Mouse (Mus musculus) G1E (cell line): Measurements from ENCODE around the gene Zfp612. TPM values are rescaled to one million over a fixed set of nuclear protein-coding genes. Genes with fewer than 3 reads are reported as not detected.

ENCODE experiments used
- ATAC-seq: 2 replicates; pipeline ENCODE4 v1.8.0; 2016; ENCODE audit warnings: mild to moderate bottlenecking; ENCODE audit not compliant: insufficient number of reproducible peaks, poor library complexity, low FRiP score, severe bottlenecking; ENCODE audit errors: extremely low read depth
- DNase-seq: peaks from one replicate; pipeline ENCODE4 v3.0.0; 2012; ENCODE audit warnings: low spot score
- H3K27me3 ChIP-seq: 2 replicates; pipeline ENCODE4 v1.6.1; 2012; ENCODE audit warnings: mild to moderate bottlenecking, low read length, inconsistent platforms; ENCODE audit not compliant: insufficient read depth
- H3K36me3 ChIP-seq: replicated peaks from 2 replicates; pipeline ENCODE3; 2012; ENCODE audit warnings: mild to moderate bottlenecking, inconsistent platforms
- H3K4me1 ChIP-seq: 2 replicates; pipeline ENCODE4 v1.6.1; 2012; ENCODE audit warnings: low read depth, low read length, inconsistent platforms, mixed read lengths; ENCODE audit not compliant: insufficient read depth
- H3K4me3 ChIP-seq: 2 replicates; pipeline ENCODE4 v1.5.1; 2012; ENCODE audit warnings: low read depth, mild to moderate bottlenecking, inconsistent platforms, low read length, moderate library complexity, mixed read lengths
- H3K9me3 ChIP-seq: replicated peaks from 2 replicates; pipeline ENCODE4 v1.6.1; 2012; ENCODE audit warnings: inconsistent platforms
- CTCF ChIP-seq: IDR thresholded peaks from 2 replicates; pipeline ENCODE4 v1.5.1; 2012; ENCODE audit warnings: low read depth, low read length, inconsistent platforms, mixed read lengths
- GATA1 ChIP-seq: IDR thresholded peaks from 2 replicates; pipeline ENCODE4 v1.6.1; 2012; ENCODE audit warnings: borderline replicate concordance, low read length, inconsistent platforms, mixed read lengths
- GATA2 ChIP-seq: IDR thresholded peaks from 2 replicates; pipeline ENCODE4 v1.6.1; 2012; ENCODE audit warnings: low read depth, low read length, inconsistent platforms, borderline replicate concordance
- POLR2AphosphoS5 ChIP-seq: IDR thresholded peaks from 2 replicates; pipeline ENCODE4 v1.6.1; 2012; ENCODE audit warnings: low read depth, low read length, inconsistent platforms; ENCODE audit not compliant: insufficient replicate concordance
- TAL1 ChIP-seq: conservative IDR thresholded peaks from 2 replicates; pipeline ENCODE4 v1.6.1; 2012; ENCODE audit warnings: low read depth, low read length, inconsistent platforms, mixed read lengths
- polyA plus RNA-seq: library from polyadenylated mRNA; stranded (reverse); fragments of >175 nt; gene quantifications from 2 replicates; pipeline ENCODE4 v1.2.3, GENCODE M21; 2012
- total RNA-seq, 2 experiments: library from RNA; stranded (forward) in 1 of 2; stranded (reverse) in 1 of 2; fragments of 200-1000 nt in 1 of 2; fragments of >200 nt in 1 of 2; fragmentation: Nextera tagmentation in 1 of 2; gene quantifications; 2 replicates each; pipeline ENCODE4 v1.2.3; 2014 to 2017

Gene Zfp612
- total and polyA plus RNA-seq, 3 experiments: 0.44 TPM; not detected in 2

GRCm38 (mm10) chr8:110071600-110071999 lies 7.9 kb upstream of the Zfp612 start:
- H3K36me3 ChIP-seq: no peaks in the 10 kb centered on the region
- no peaks in the 10 kb centered on the region for H3K4me1 ChIP-seq
- H3K27me3 ChIP-seq: no peaks in the 10 kb centered on the region
- no peak overlapping the region for H3K4me3 ChIP-seq
- DNase-seq: no peak
- TF ChIP-seq GATA1: no peak
- TF ChIP-seq GATA2: no peak
- TF ChIP-seq TAL1: no peak
- TF ChIP-seq POLR2AphosphoS5: no peak
- TF ChIP-seq CTCF: no peak; the same call in 1 of the 2 replicates
- peaks cover 15% of the 10 kb centered on the region for H3K9me3 ChIP-seq
- no peak for ATAC-seq

- Histone ChIP-seq H3K4me3 (no peak overlapping the region), H3K4me1 (no peaks in the 10 kb centered on the region), H3K27me3 (no peaks in the 10 kb centered on the region), H3K36me3 (no peaks in the 10 kb centered on the region), H3K9me3 (peaks cover 15% of the 10 kb centered on the region)
- TF ChIP-seq TAL1: no peak
- ATAC-seq (no peak), DNase-seq (no peak)
Observed at GRCm38 (mm10) chr8:110074496-110074895, 5.0 kb upstream of the Zfp612 start.

GRCm38 (mm10) chr8:110082416-110083105 lies 3.0 kb downstream of the Zfp612 start:
- H3K36me3 ChIP-seq: no peaks in the 10 kb centered on the region
- ATAC-seq (no peak), DNase-seq (no peak)
- H3K27me3 ChIP-seq: no peaks in the 10 kb centered on the region; the same call in 1 of the 2 replicates
- no peak overlapping the region for H3K4me3 ChIP-seq
- TF ChIP-seq GATA2 (no peak), GATA1 (no peak)
- peaks cover 47% of the 10 kb centered on the region for H3K9me3 ChIP-seq
- no peaks in the 10 kb centered on the region for H3K4me1 ChIP-seq

- H3K27me3 ChIP-seq: no peaks in the 10 kb centered on the region
- H3K4me1 ChIP-seq: no peaks in the 10 kb centered on the region
- H3K9me3 ChIP-seq: peaks cover 41% of the 10 kb centered on the region
- H3K4me3 ChIP-seq: no peak overlapping the region
- no peak for TF ChIP-seq GATA1
- TF ChIP-seq GATA2: no peak
- no peak for TF ChIP-seq CTCF
- TF ChIP-seq POLR2AphosphoS5: no peak
- TF ChIP-seq TAL1: no peak
- no peaks in the 10 kb centered on the region for H3K36me3 ChIP-seq
- no peak for ATAC-seq
- DNase-seq: no peak
Observed at GRCm38 (mm10) chr8:110091869-110092268, 12.3 kb downstream of the Zfp612 start.

GRCm38 (mm10) chr8:110100907-110101306 lies 21.4 kb downstream of the Zfp612 start, which contains the start of gene Gm21964:
Gene Gm21964, plus strand, starts transcription at chr8:110101207.
- DNase-seq: no peak
- Histone ChIP-seq H3K4me1 (no peaks in the 10 kb centered on the region), H3K4me3 (no peak within 1 kb of the TSS), H3K9me3 (peaks cover 68% of the 10 kb centered on the region), H3K27me3 (no peaks in the 10 kb centered on the region), H3K36me3 (no peaks in the 10 kb centered on the region)
- no peak for ATAC-seq
- TF ChIP-seq GATA1 (no peak), POLR2AphosphoS5 (no peak), TAL1 (no peak), CTCF (no peak), GATA2 (no peak)

- Histone ChIP-seq H3K36me3 (no peaks in the 10 kb centered on the region), H3K4me1 (no peaks in the 10 kb centered on the region), H3K4me3 (no peak overlapping the region), H3K27me3 (no peaks in the 10 kb centered on the region), H3K9me3 (peaks cover 68% of the 10 kb centered on the region)
- DNase-seq: no peak
- ATAC-seq: no peak
- TF ChIP-seq GATA2: no peak
- no peak for TF ChIP-seq POLR2AphosphoS5
- no peak for TF ChIP-seq TAL1
- TF ChIP-seq GATA1: no peak
- TF ChIP-seq CTCF: no peak
Observed at GRCm38 (mm10) chr8:110101676-110102075, 22.1 kb downstream of the Zfp612 start.

GRCm38 (mm10) chr8:110102653-110103052 lies 23.1 kb downstream of the Zfp612 start, which contains the start of gene Gm17720:
Gene Gm17720, minus strand, starts transcription at chr8:110102753.
- Histone ChIP-seq H3K27me3 (no peaks in the 10 kb centered on the region), H3K9me3 (peaks cover 67% of the 10 kb centered on the region), H3K36me3 (no peaks in the 10 kb centered on the region), H3K4me3 (no peak within 1 kb of the TSS), H3K4me1 (no peaks in the 10 kb centered on the region)
- DNase-seq: no peak
- no peak for ATAC-seq
- no peak for TF ChIP-seq CTCF
- TF ChIP-seq GATA1: no peak
- TF ChIP-seq TAL1: no peak
- TF ChIP-seq POLR2AphosphoS5: no peak
- TF ChIP-seq GATA2: no peak
